Mouse (Mus musculus): ENCODE measurements around the gene Ccdc71. TPM values are rescaled to one million over a fixed set of nuclear protein-coding genes. Genes with fewer than 3 reads are reported as not detected.

Ccdc71 gene
- polyA plus RNA-seq, 1 experiment from 2014 or later, result 56.1 TPM

- peak overlapping the region; percentile 87 for H3K27ac ChIP-seq
- peaks cover 12% of the 10 kb centered on the region for H3K27me3 ChIP-seq (ENCODE audit: insufficient read depth, poor library complexity, severe bottlenecking)
- no peaks in the 10 kb centered on the region for H3K9me3 ChIP-seq
- H3K4me1 ChIP-seq (replicated peaks), result peaks cover 53% of the 10 kb centered on the region
- WGBS, result 66% methylated on average over 21 of the region's 21 CpGs
- DNase-seq (ENCODE audit: low spot score), result peak; percentile 45
- peaks cover 19% of the 10 kb centered on the region for H3K36me3 ChIP-seq
- peak overlapping the region; percentile 65 for H3K4me3 ChIP-seq
Observed at GRCm38 (mm10) chr9:108450292-108451169, 9.8 kb upstream of the Ccdc71 start.

GRCm38 (mm10) chr9:108451170-108451493 is 9.2 kb upstream of the Ccdc71 start:
- DNase-seq (ENCODE audit: low spot score), result no peak
- WGBS, result 89% methylated on average over 6 of the region's 6 CpGs
- peaks cover 12% of the 10 kb centered on the region for H3K27me3 ChIP-seq (ENCODE audit: insufficient read depth, poor library complexity, severe bottlenecking)
- H3K27ac ChIP-seq, result peak overlapping the region; percentile 87
- no peaks in the 10 kb centered on the region for H3K9me3 ChIP-seq
- H3K4me3 ChIP-seq, result peak overlapping the region; percentile 65
- H3K36me3 ChIP-seq, result peaks cover 19% of the 10 kb centered on the region
- H3K4me1 ChIP-seq (replicated peaks), result peaks cover 53% of the 10 kb centered on the region

- DNase-seq (ENCODE audit: low spot score), result no peak
- Histone ChIP-seq H3K4me1 (replicated peaks) (peaks cover 53% of the 10 kb centered on the region), H3K27me3 (ENCODE audit: insufficient read depth, poor library complexity, severe bottlenecking) (peaks cover 12% of the 10 kb centered on the region), H3K9me3 (no peaks in the 10 kb centered on the region), H3K4me3 (peak overlapping the region; percentile 65), H3K36me3 (peaks cover 19% of the 10 kb centered on the region), H3K27ac (peak overlapping the region; percentile 87)
- WGBS, result 49% methylated on average over 6 of the region's 6 CpGs
Observed at GRCm38 (mm10) chr9:108451519-108452160, 8.7 kb upstream of the Ccdc71 start.

- Histone ChIP-seq H3K9me3 (no peaks in the 10 kb centered on the region), H3K36me3 (peaks cover 18% of the 10 kb centered on the region), H3K27ac (peak overlapping the region; percentile 87), H3K4me1 (replicated peaks) (peaks cover 53% of the 10 kb centered on the region), H3K4me3 (peak overlapping the region; percentile 65), H3K27me3 (ENCODE audit: insufficient read depth, poor library complexity, severe bottlenecking) (peaks cover 12% of the 10 kb centered on the region)
- under 1% methylated on average over 40 of the region's 40 CpGs for WGBS
- peak; percentile 90 for DNase-seq (ENCODE audit: low spot score)
Observed at GRCm38 (mm10) chr9:108452291-108452906, 7.9 kb upstream of the Ccdc71 start.

- Histone ChIP-seq H3K4me1 (replicated peaks) (peaks cover 53% of the 10 kb centered on the region), H3K4me3 (peak overlapping the region; percentile 65), H3K27ac (peak overlapping the region; percentile 87), H3K36me3 (peaks cover 13% of the 10 kb centered on the region), H3K9me3 (no peaks in the 10 kb centered on the region), H3K27me3 (ENCODE audit: insufficient read depth, poor library complexity, severe bottlenecking) (peaks cover 12% of the 10 kb centered on the region)
- DNase-seq (ENCODE audit: low spot score), result no peak
- 55% methylated on average over 6 of the region's 6 CpGs for WGBS
Observed at GRCm38 (mm10) chr9:108452911-108453310, 7.4 kb upstream of the Ccdc71 start.

- no peak overlapping the region for H3K4me3 ChIP-seq
- H3K27me3 ChIP-seq (ENCODE audit: insufficient read depth, poor library complexity, severe bottlenecking), result peaks cover 12% of the 10 kb centered on the region
- H3K9me3 ChIP-seq, result no peaks in the 10 kb centered on the region
- H3K27ac ChIP-seq, result no peak overlapping the region
- DNase-seq (ENCODE audit: low spot score), result no peak
- peaks cover 48% of the 10 kb centered on the region for H3K4me1 ChIP-seq (replicated peaks)
- 89% methylated on average over 4 of the region's 4 CpGs for WGBS
- peaks cover 7% of the 10 kb centered on the region for H3K36me3 ChIP-seq
Observed at GRCm38 (mm10) chr9:108453458-108453857, 6.9 kb upstream of the Ccdc71 start.

- no peaks in the 10 kb centered on the region for H3K9me3 ChIP-seq
- no peak overlapping the region for H3K4me3 ChIP-seq
- H3K27ac ChIP-seq, result no peak overlapping the region
- no peak for DNase-seq (ENCODE audit: low spot score)
- peaks cover 39% of the 10 kb centered on the region for H3K4me1 ChIP-seq (replicated peaks)
- no peaks in the 10 kb centered on the region for H3K36me3 ChIP-seq
- peaks cover 19% of the 10 kb centered on the region for H3K27me3 ChIP-seq (ENCODE audit: insufficient read depth, poor library complexity, severe bottlenecking)
- WGBS, result 83% methylated on average over 6 of the region's 6 CpGs
Observed at GRCm38 (mm10) chr9:108454429-108454828, 5.9 kb upstream of the Ccdc71 start.

GRCm38 (mm10) chr9:108455747-108456571 is 4.4 kb upstream of the Ccdc71 start:
- peaks cover 17% of the 10 kb centered on the region for H3K27me3 ChIP-seq (ENCODE audit: insufficient read depth, poor library complexity, severe bottlenecking)
- H3K36me3 ChIP-seq, result no peaks in the 10 kb centered on the region
- H3K4me3 ChIP-seq, result no peak overlapping the region
- H3K4me1 ChIP-seq (replicated peaks), result peaks cover 30% of the 10 kb centered on the region
- H3K27ac ChIP-seq, result no peak overlapping the region
- 76% methylated on average over 12 of the region's 12 CpGs for WGBS
- H3K9me3 ChIP-seq, result no peaks in the 10 kb centered on the region
- no peak for DNase-seq (ENCODE audit: low spot score)

- Histone ChIP-seq H3K36me3 (0 out of 2 replicates have a peak, but pooled peaks cover under 1% of the 10 kb centered on the region), H3K4me1 (replicated peaks) (peaks cover 30% of the 10 kb centered on the region), H3K4me3 (no peak overlapping the region), H3K9me3 (no peaks in the 10 kb centered on the region), H3K27ac (no peak overlapping the region), H3K27me3 (ENCODE audit: insufficient read depth, poor library complexity, severe bottlenecking) (peaks cover 7% of the 10 kb centered on the region; the same call in 1 of the 2 replicates)
- 87% methylated on average over 10 of the region's 10 CpGs for WGBS
- no peak for DNase-seq (ENCODE audit: low spot score)
Observed at GRCm38 (mm10) chr9:108456953-108457352, 3.4 kb upstream of the Ccdc71 start.

GRCm38 (mm10) chr9:108459939-108460318 is 398 bp upstream of the Ccdc71 start:
- H3K27ac ChIP-seq, result peak overlapping the region; percentile 96
- H3K4me3 ChIP-seq, result peak overlapping the region; percentile 98
- peaks cover 21% of the 10 kb centered on the region for H3K4me1 ChIP-seq (replicated peaks)
- peaks cover 31% of the 10 kb centered on the region for H3K36me3 ChIP-seq
- 90% methylated on average over 1 of the region's 1 CpGs for WGBS
- H3K9me3 ChIP-seq, result no peaks in the 10 kb centered on the region
- H3K27me3 ChIP-seq (ENCODE audit: insufficient read depth, poor library complexity, severe bottlenecking), result peaks cover 6% of the 10 kb centered on the region; the same call in 1 of the 2 replicates
- DNase-seq (ENCODE audit: low spot score), result no peak

GRCm38 (mm10) chr9:108461181-108461631 is 879 bp downstream of the Ccdc71 start, which contains the start of gene Klhdc8b:
TSS of gene Klhdc8b (minus strand) at chr9:108461581.
- H3K4me1 ChIP-seq (replicated peaks), result peaks cover 21% of the 10 kb centered on the region
- H3K4me3 ChIP-seq, result peak within 1 kb of the TSS; percentile 98
- peaks cover 43% of the 10 kb centered on the region for H3K36me3 ChIP-seq
- no peak for DNase-seq (ENCODE audit: low spot score)
- 24% methylated on average over 11 of the region's 11 CpGs for WGBS
- H3K27me3 ChIP-seq (ENCODE audit: insufficient read depth, poor library complexity, severe bottlenecking), result peaks cover 6% of the 10 kb centered on the region; the same call in 1 of the 2 replicates
- H3K27ac ChIP-seq, result peak within 1 kb of the TSS; percentile 96
- no peaks in the 10 kb centered on the region for H3K9me3 ChIP-seq

GRCm38 (mm10) chr9:108461675-108462074 is 1.3 kb downstream of the Ccdc71 start:
- Histone ChIP-seq H3K4me3 (peak overlapping the region; percentile 98), H3K27ac (peak overlapping the region; percentile 96), H3K4me1 (replicated peaks) (peaks cover 21% of the 10 kb centered on the region), H3K36me3 (peaks cover 48% of the 10 kb centered on the region), H3K27me3 (ENCODE audit: insufficient read depth, poor library complexity, severe bottlenecking) (peaks cover 6% of the 10 kb centered on the region; the same call in 1 of the 2 replicates), H3K9me3 (no peaks in the 10 kb centered on the region)
- DNase-seq (ENCODE audit: low spot score), result no peak
- WGBS, result 90% methylated on average over 5 of the region's 5 CpGs
